Mouse (Mus musculus): ENCODE measurements around the gene Gpr155. TPM values are rescaled to one million over a fixed set of nuclear protein-coding genes. Genes with fewer than 3 reads are reported as not detected.

Gpr155 gene
- total and polyA plus RNA-seq, 3 experiments = 0.23 to 0.99 TPM; not detected in 1

GRCm38 (mm10) chr2:73394476-73394875 is 8.1 kb upstream of the Gpr155 start:
- Histone ChIP-seq H3K79me2 (ENCODE audit: control insufficient read depth, insufficient read depth, low read length, poor library complexity) (no peaks in the 10 kb centered on the region), H3K9me3 (replicated peaks; ENCODE audit: insufficient read depth, low read length) (no peaks in the 10 kb centered on the region), H3K27me3 (ENCODE audit: control insufficient read depth in 1 of 2, insufficient read depth in 2 of 2, low read length in 2 of 2) (no peaks in the 10 kb centered on the region; a peak in 1 of 4 replicates), H3K4me3 (ENCODE audit: control insufficient read depth in 1 of 2, insufficient read depth in 1 of 2, low read depth in 2 of 2, low read length in 2 of 2) (no peak overlapping the region), H3K4me1 (ENCODE audit: control insufficient read depth in 1 of 2, insufficient read depth in 2 of 2, low read length in 2 of 2) (no peaks in the 10 kb centered on the region), H3K27ac (ENCODE audit: control insufficient read depth, low read depth, low read length) (no peak overlapping the region), H3K9ac (ENCODE audit: control insufficient read depth, low read depth, low read length, poor library complexity, severe bottlenecking) (no peak overlapping the region), H3K36me3 (ENCODE audit: control insufficient read depth in 1 of 2, insufficient read depth in 2 of 2, low read length in 2 of 2) (no peaks in the 10 kb centered on the region)
- TF ChIP-seq MYB (IDR thresholded peaks at IDR 0.05; ENCODE audit: low read depth, low read length) (no peak), USF2 (IDR thresholded peaks at IDR 0.05; ENCODE audit: borderline replicate concordance in 1 of 2, insufficient read depth in 1 of 2, low read depth in 1 of 2, low read length in 2 of 2) (no peak), NRF1 (IDR thresholded peaks at IDR 0.05; ENCODE audit: insufficient read depth, low read depth, low read length, poor library complexity, severe bottlenecking) (no peak), UBTF (IDR thresholded peaks at IDR 0.05; ENCODE audit: borderline replicate concordance, insufficient read depth, low read depth, low read length) (no peak), GABPA (IDR thresholded peaks at IDR 0.05; ENCODE audit: low read depth, low read length) (no peak), MXI1 (IDR thresholded peaks at IDR 0.05; ENCODE audit: low read depth, low read length) (no peak), GATA1 (IDR thresholded peaks at IDR 0.05; ENCODE audit: low read depth, low read length) (no peak)
- no peak for DNase-seq (ENCODE audit: low read depth, low spot score)

GRCm38 (mm10) chr2:73392772-73393171 is 6.4 kb upstream of the Gpr155 start:
- Histone ChIP-seq H3K4me3 (ENCODE audit: control insufficient read depth in 1 of 2, insufficient read depth in 1 of 2, low read depth in 2 of 2, low read length in 2 of 2) (no peak overlapping the region), H3K79me2 (ENCODE audit: control insufficient read depth, insufficient read depth, low read length, poor library complexity) (no peaks in the 10 kb centered on the region), H3K27ac (ENCODE audit: control insufficient read depth, low read depth, low read length) (no peak overlapping the region), H3K4me1 (ENCODE audit: control insufficient read depth in 1 of 2, insufficient read depth in 2 of 2, low read length in 2 of 2) (no peaks in the 10 kb centered on the region), H3K36me3 (ENCODE audit: control insufficient read depth in 1 of 2, insufficient read depth in 2 of 2, low read length in 2 of 2) (no peaks in the 10 kb centered on the region), H3K9ac (ENCODE audit: control insufficient read depth, low read depth, low read length, poor library complexity, severe bottlenecking) (no peak overlapping the region), H3K27me3 (ENCODE audit: control insufficient read depth in 1 of 2, insufficient read depth in 2 of 2, low read length in 2 of 2) (no peaks in the 10 kb centered on the region; a peak in 1 of 4 replicates), H3K9me3 (replicated peaks; ENCODE audit: insufficient read depth, low read length) (no peaks in the 10 kb centered on the region)
- DNase-seq (ENCODE audit: low read depth, low spot score) = no peak
- TF ChIP-seq ETS1 (IDR thresholded peaks at IDR 0.05; ENCODE audit: low read depth, low read length) (no peak), SIN3A (IDR thresholded peaks at IDR 0.05; ENCODE audit: low read length) (no peak), MEF2A (IDR thresholded peaks at IDR 0.05; ENCODE audit: extremely low read depth, insufficient replicate concordance, low read depth, low read length, poor library complexity, severe bottlenecking) (no peak), USF1 (IDR thresholded peaks at IDR 0.05; ENCODE audit: low read depth, low read length) (no peak), ZMIZ1 (IDR thresholded peaks at IDR 0.05; ENCODE audit: low read depth, low read length) (no peak), MAX (IDR thresholded peaks at IDR 0.05; ENCODE audit: low read length) (no peak), CHD1 (IDR thresholded peaks at IDR 0.05; ENCODE audit: low read depth, low read length) (no peak), MYB (IDR thresholded peaks at IDR 0.05; ENCODE audit: low read depth, low read length) (no peak), ZC3H11A (IDR thresholded peaks at IDR 0.05; ENCODE audit: low read depth, low read length) (no peak), GABPA (IDR thresholded peaks at IDR 0.05; ENCODE audit: low read depth, low read length) (no peak), TCF12 (IDR thresholded peaks at IDR 0.05; ENCODE audit: low read depth, low read length) (no peak), KAT2A (conservative IDR thresholded peaks at IDR 0.05; ENCODE audit: low read depth, low read length) (no peak), MAZ (IDR thresholded peaks at IDR 0.05; ENCODE audit: low read depth, low read length) (no peak), JUND (IDR thresholded peaks at IDR 0.05; ENCODE audit: low read depth, low read length) (no peak), E2F4 (IDR thresholded peaks at IDR 0.05; ENCODE audit: borderline replicate concordance, low read depth, low read length) (no peak)

Data from MEL (cell line).